Mouse (Mus musculus): ENCODE results near the gene Foxe3.

DNA sequence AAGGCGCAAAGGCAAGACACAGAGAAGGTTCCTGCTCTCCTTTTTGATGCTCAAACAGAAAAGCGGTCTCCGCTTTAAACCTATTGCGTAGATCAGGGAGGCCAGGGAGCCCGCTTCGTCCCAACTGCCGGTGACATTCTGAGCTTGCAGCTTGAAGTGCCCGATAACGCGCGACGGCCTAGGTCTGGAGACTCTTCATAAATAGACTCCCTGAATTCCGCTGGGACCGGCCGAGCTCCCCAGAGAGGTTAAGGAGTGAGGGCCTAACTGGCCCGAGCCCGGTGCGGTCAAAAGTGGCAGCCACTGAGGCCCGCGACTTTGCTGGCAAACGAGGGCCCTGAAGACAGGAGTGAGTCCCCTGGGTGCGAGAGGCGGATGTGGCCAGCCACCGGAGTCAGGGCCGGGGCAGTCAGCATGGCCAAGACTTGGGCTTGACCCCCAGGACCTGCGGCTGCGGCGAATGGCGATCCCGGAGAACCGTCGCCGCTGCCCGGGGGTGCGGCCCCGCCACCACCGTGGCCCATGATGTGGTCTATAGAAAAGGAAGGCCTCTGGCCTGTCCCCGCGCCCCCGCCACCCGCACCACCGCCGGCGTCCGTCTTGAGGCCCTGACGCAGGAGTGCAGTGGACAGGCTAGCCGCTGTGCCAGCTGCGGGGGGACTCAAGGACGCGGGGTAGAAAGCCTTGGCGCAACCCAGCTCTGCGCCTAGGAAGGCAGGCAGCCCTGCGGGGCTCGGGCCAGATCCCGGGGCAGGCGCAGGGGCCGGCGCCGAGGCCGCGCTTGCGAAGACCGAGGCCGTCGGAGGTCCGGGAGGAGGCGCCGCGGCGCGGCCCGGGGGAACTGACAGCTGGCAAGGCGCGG, 18.5 kb downstream of the Foxe3 start:
- no peak for TF ChIP-seq CTCF (IDR thresholded peaks at IDR 0.05; ENCODE audit: low read depth)
- no peak for TF ChIP-seq EP300 (IDR thresholded peaks at IDR 0.05; ENCODE audit: low read depth)

Measured in liver, embryonic 14.5 days (tissue).